Mouse (Mus musculus) forebrain, embryonic 14.5 days (tissue): ENCODE data around the gene Uba3. TPM values are rescaled to one million over a fixed set of nuclear protein-coding genes. Genes with fewer than 3 reads are reported as not detected.

Source experiments
- ATAC-seq: fragments of 200-750 bp; cut with Nextera tagmentation; 2 replicates; pipeline ENCODE4 v1.8.0; 2017; ENCODE audit warnings: mild to moderate bottlenecking, moderate library complexity
- DNase-seq: peaks from one replicate; pipeline ENCODE4 v3.0.0-alpha.2; 2015; ENCODE audit warnings: low spot score
- H3K27ac ChIP-seq: fragments of 300-500 bp; sonication (generic); 2 replicates; pipeline ENCODE4 v1.5.1; 2014; ENCODE audit warnings: low read depth, mild to moderate bottlenecking, control low read depth, low read length, moderate library complexity
- H3K27me3 ChIP-seq: fragments of 300-500 bp; sonication (generic); replicated peaks from 2 replicates; pipeline ENCODE4 v1.6.1; 2014; ENCODE audit warnings: low read length, control low read depth, mixed read lengths; ENCODE audit not compliant: control insufficient read depth, insufficient read depth
- H3K36me3 ChIP-seq: fragments of 300-500 bp; sonication (generic); 2 replicates; pipeline ENCODE4 v1.6.1; 2014; ENCODE audit warnings: low read length, control low read depth; ENCODE audit not compliant: control insufficient read depth, insufficient read depth
- H3K4me1 ChIP-seq: fragments of 300-500 bp; sonication (generic); 2 replicates; pipeline ENCODE4 v1.6.1; 2014; ENCODE audit warnings: antibody characterized with exemption, low read length, control low read depth; ENCODE audit not compliant: control insufficient read depth, insufficient read depth
- H3K4me2 ChIP-seq: fragments of 300-500 bp; sonication (generic); 2 replicates; pipeline ENCODE4 v1.6.1; 2014; ENCODE audit warnings: mild to moderate bottlenecking, control low read depth, low read length
- H3K4me3 ChIP-seq: fragments of 300-500 bp; sonication (generic); 2 replicates; pipeline ENCODE4 v1.5.1; 2014; ENCODE audit warnings: low read depth, low read length, control low read depth
- H3K9ac ChIP-seq: fragments of 300-500 bp; sonication (generic); 2 replicates; pipeline ENCODE4 v1.6.1; 2014; ENCODE audit warnings: mild to moderate bottlenecking, low read length, control low read depth, moderate library complexity
- H3K9me3 ChIP-seq: fragments of 300-500 bp; sonication (generic); replicated peaks from 2 replicates; pipeline ENCODE4 v1.6.1; 2016; ENCODE audit warnings: low read length, control low read depth, mixed read lengths; ENCODE audit not compliant: control insufficient read depth
- whole genome bisulfite sequencing: fragments of 180-500 bp; shearing (Covaris S2); extraction: QIAGEN DNeasy Blood & Tissue Kit; methylation state at CpG from one replicate; pipeline ENCODE4 v1.1.7; 2014; 5-methylcytosine and 5-hydroxymethylcytosine counted together
- polyA plus RNA-seq: library from polyadenylated mRNA; unstranded; fragments of >200 nt; fragmentation: Nextera tagmentation; extraction: Ambion mirVana; gene quantifications from 2 replicates; pipeline ENCODE4 v1.2.1, GENCODE M21; 2014

Gene Uba3
- polyA plus RNA-seq, 1 experiment from 2014 or later = 96.4 TPM

DNA sequence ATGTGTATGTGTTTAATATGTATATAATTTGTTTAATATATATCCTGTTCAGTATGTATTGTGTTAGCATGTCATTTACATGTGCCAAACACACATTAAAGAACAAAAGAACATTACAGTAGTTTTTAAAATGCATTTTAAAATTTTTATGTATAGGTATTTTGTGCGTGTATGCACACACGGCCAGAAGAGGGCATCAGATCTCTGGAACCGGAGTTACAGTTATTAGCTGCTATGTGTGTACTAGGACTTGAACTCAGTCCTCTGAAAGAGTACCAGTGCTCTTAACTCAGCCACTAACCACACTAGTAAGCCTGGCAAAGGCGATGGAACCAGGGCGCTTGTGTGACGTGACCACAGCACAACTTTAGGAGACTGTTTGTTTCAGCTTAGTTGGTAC lies 55.3 kb downstream of the Uba3 start:
- WGBS = 77% methylated on average over 6 of the region's 6 CpGs
- peaks cover 15% of the 10 kb centered on the region; the same call in 1 of the 2 replicates for H3K4me1 ChIP-seq
- H3K36me3 ChIP-seq = peaks cover 5% of the 10 kb centered on the region; the same call in 1 of the 2 replicates
- no peaks in the 10 kb centered on the region for H3K9me3 ChIP-seq
- no peak overlapping the region for H3K4me3 ChIP-seq
- ATAC-seq = no peak
- no peaks in the 10 kb centered on the region for H3K27me3 ChIP-seq
- no peak overlapping the region for H3K9ac ChIP-seq
- no peak overlapping the region for H3K27ac ChIP-seq
- no peak overlapping the region for H3K4me2 ChIP-seq
- no peak for DNase-seq

DNA sequence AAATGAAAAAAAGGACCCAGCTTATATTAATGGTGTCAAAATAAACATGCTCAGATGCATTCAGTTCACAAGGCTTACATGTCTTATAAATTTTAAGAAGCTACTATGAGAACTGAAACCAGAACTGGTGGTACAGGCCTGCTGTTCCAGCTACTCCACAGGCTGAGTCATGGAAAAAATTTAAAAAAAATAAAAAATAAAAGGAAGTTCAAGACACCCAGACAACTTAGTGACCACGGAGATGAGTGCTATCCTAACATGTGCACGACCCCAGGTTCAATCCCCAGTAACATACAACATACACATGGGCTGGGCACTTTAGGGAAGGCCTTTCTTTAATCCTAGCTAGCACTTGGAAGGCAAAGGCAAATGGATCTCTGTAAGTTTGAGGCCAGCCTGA lies 55.7 kb downstream of the Uba3 start:
- Histone ChIP-seq H3K4me3 (no peak overlapping the region), H3K9ac (no peak overlapping the region), H3K4me2 (no peak overlapping the region), H3K9me3 (no peaks in the 10 kb centered on the region), H3K27me3 (no peaks in the 10 kb centered on the region), H3K36me3 (peaks cover 5% of the 10 kb centered on the region; the same call in 1 of the 2 replicates), H3K4me1 (peaks cover 15% of the 10 kb centered on the region; the same call in 1 of the 2 replicates), H3K27ac (no peak overlapping the region)
- ATAC-seq (no peak), DNase-seq (no peak)
- WGBS = 85% methylated on average over 2 of the region's 2 CpGs

DNA sequence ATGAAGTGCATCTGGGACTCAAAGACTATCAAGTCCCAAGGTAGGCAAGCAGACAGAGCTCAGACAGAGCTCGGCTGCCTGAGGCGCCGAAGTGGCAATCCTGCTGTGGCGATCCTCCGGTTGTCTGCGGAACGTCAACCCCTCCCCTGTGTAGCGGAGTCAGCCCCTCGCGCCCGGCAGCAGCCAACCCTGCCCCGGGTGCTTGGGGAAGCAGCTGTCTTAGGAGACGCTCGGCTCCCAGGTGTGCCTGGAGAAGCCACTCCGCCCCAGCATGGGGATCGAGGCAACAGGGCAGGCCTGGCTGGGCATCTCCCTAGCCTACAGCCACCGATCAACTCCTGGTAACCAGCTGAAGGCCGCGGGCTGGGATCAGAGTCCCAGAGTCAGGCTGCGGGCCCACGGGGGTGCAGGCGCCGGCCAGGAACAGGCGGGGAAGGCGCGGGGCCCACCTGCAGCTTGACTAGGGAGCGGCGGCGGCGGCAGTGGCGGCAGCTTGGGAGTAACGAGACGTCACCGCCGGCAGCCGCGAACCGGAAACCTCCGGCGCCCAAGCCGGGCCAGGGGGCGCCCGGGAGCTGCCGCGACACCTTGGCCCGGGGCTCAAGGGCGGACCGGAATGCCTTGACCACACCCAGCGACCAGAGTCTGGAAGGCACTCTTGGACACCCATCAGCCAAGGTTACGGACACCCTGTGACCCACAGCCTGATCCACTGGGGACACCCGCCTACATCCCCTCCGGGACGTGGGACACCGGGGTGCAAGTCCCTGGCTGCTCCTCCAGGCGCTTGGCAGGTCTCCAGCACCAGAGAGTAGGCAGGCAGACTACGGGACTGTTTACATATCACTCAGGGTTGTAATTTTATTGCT lies 56.8 kb downstream of the Uba3 start, which contains the start of gene Eogt:
TSS of gene Eogt (minus strand) at position 800 of the 869 bp plus-strand sequence.
- H3K27ac ChIP-seq = peak within 1 kb of the TSS; percentile 58
- peak within 1 kb of the TSS; percentile 82 for H3K9ac ChIP-seq
- no peaks in the 10 kb centered on the region for H3K9me3 ChIP-seq
- 1% methylated on average over 54 of the region's 56 CpGs for WGBS
- H3K4me3 ChIP-seq = peak within 1 kb of the TSS; percentile 59
- H3K36me3 ChIP-seq = peaks cover 3% of the 10 kb centered on the region; the same call in 1 of the 2 replicates
- no peaks in the 10 kb centered on the region for H3K27me3 ChIP-seq
- H3K4me2 ChIP-seq = peak within 1 kb of the TSS; percentile 98
- H3K4me1 ChIP-seq = peaks cover 15% of the 10 kb centered on the region; the same call in 1 of the 2 replicates
- peak; percentile 67 for DNase-seq
- ATAC-seq = peak; percentile 72

DNA sequence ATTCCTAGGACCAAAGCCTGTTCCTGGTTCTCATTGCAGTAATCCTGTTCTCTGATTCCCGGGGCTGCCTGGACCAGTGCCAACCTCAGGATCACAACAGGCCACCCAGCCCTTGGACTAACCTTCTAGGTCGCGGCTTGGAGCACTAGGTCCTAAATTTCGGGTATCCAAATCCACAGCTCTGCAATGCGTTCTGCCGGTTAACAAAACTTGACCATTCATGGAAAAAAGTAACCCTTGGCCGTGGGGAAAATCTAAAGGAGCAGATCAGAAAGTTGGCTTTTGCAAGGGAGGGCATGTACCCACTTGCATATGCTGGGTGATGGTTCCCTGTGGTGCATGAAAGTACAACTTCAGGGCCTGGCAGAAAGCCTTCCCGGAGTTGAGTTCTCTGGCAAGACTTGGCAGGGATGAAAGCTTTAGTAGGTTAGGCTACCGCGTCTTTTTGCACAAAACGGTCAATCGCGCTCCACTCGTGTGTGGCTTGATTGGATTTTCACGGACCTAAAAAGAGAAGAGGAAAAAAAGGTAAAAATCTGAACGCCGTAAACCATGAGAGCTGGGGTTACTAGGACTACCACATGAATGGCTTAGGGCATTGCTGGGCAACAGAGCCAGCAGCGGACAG lies 57.6 kb downstream of the Uba3 start:
- WGBS = 20% methylated on average over 18 of the region's 18 CpGs

DNA sequence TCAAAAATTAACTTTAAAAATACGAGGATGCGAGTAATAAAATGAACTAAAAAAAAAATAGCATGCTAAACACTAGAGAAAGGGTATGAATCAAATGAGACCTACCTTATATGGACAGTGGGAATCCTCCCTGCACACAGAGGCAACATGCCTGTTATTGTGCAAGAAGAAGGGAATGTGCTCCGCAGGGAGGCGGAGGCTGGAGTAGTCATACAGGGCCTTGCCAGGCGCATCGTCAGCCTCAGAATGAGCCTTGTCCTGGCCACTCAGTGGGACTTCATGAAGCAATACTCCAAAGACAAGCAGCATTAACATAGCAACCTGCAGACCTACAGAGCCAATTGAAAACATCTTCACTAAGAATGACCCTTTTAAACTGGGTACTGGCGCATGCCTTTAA lies 60.3 kb downstream of the Uba3 start:
- Histone ChIP-seq H3K36me3 (no peaks in the 10 kb centered on the region), H3K9me3 (no peaks in the 10 kb centered on the region), H3K9ac (no peak overlapping the region), H3K27ac (no peak overlapping the region), H3K4me2 (no peak overlapping the region), H3K27me3 (no peaks in the 10 kb centered on the region), H3K4me1 (peaks cover 15% of the 10 kb centered on the region; the same call in 1 of the 2 replicates), H3K4me3 (no peak overlapping the region)
- no peak for DNase-seq
- no peak for ATAC-seq
- 87% methylated on average over 7 of the region's 7 CpGs for WGBS

More for the DNA sequence above, 57.6 kb downstream of the Uba3 start:
- H3K27ac ChIP-seq = peak overlapping the region; percentile 58
- no peaks in the 10 kb centered on the region for H3K9me3 ChIP-seq
- peaks cover 15% of the 10 kb centered on the region; the same call in 1 of the 2 replicates for H3K4me1 ChIP-seq
- no peaks in the 10 kb centered on the region for H3K27me3 ChIP-seq
- DNase-seq (peak; percentile 61), ATAC-seq (peak; percentile 56)
- peak overlapping the region; percentile 82 for H3K9ac ChIP-seq
- peak overlapping the region; percentile 59 for H3K4me3 ChIP-seq
- H3K36me3 ChIP-seq = no peaks in the 10 kb centered on the region
- peak overlapping the region; percentile 98 for H3K4me2 ChIP-seq

DNA sequence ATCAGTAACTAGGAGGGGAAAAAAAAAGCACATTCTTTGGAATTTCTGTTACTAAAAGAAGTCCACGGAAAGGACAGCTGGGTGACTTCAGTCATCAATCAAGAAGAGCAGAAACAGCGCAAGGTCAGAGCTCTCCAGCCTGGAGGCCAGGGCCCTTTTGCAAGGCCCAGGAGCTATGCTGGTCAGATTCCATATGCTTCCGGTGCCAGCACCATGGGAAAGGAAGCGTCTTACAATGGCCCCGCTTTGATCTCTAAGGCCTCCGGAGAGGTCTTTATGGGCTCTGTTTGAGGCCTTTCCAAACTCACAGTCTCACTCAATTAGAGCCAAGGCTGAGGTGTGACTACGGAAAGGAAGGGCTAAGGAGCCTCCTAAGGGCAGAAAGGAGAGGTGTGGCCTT lies 61.1 kb downstream of the Uba3 start:
- 51% methylated on average over 7 of the region's 7 CpGs for WGBS
- Histone ChIP-seq H3K4me1 (peaks cover 13% of the 10 kb centered on the region; the same call in 1 of the 2 replicates), H3K9me3 (no peaks in the 10 kb centered on the region), H3K4me2 (no peak overlapping the region), H3K36me3 (no peaks in the 10 kb centered on the region), H3K27ac (no peak overlapping the region), H3K27me3 (no peaks in the 10 kb centered on the region), H3K9ac (no peak overlapping the region), H3K4me3 (no peak overlapping the region)
- no peak for ATAC-seq
- DNase-seq = peak; percentile 10

DNA sequence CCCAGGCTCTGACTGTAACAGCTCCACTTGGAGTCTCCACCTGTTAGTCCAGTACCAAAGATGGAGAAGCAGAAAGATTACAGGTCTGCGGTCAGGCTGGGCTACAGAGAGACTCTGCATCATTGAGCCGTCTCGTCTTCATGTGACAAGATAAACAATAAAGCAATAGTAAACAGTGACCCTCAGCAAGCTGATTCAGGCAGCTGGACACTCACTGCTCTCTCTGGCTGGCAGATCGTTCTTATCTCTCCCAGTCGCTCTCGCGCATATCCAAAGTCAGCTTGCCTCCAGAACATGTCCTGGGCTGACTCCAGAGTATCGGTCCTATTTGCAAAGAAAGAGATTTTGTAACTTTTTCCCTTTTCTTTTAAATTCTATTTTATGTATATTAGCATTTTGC lies 62.8 kb downstream of the Uba3 start:
- DNase-seq = no peak
- Histone ChIP-seq H3K4me3 (no peak overlapping the region), H3K4me2 (no peak overlapping the region), H3K4me1 (peaks cover 1% of the 10 kb centered on the region; the same call in 1 of the 2 replicates), H3K9me3 (no peaks in the 10 kb centered on the region), H3K27ac (no peak overlapping the region), H3K36me3 (no peaks in the 10 kb centered on the region), H3K9ac (no peak overlapping the region), H3K27me3 (no peaks in the 10 kb centered on the region)
- no peak for ATAC-seq
- 95% methylated on average over 8 of the region's 8 CpGs for WGBS

DNA sequence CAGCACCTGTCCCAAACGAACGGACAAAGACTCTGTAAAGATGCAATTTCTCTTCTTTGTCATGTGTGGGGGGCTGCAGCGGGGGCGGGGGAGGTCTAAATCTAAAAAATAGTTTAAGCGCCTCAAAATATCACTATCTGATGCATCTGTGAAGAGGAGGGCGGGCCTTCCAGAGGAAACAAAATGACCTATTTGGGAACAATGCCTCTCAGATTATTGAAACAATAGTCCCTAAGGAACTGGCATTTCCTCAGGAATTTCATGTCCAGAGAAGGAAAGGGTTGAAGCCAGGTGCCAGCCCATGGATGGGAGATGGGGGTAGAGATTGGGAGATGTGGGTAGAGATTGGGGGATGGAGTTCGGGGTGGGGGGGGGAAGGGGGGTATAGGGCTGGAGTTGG lies 63.6 kb downstream of the Uba3 start:
- Histone ChIP-seq H3K36me3 (no peaks in the 10 kb centered on the region), H3K4me3 (no peak overlapping the region), H3K27ac (no peak overlapping the region), H3K4me1 (no peaks in the 10 kb centered on the region), H3K9ac (no peak overlapping the region), H3K27me3 (no peaks in the 10 kb centered on the region), H3K4me2 (no peak overlapping the region), H3K9me3 (no peaks in the 10 kb centered on the region)
- no peak for DNase-seq
- WGBS = 84% methylated on average over 7 of the region's 7 CpGs
- no peak for ATAC-seq
